Mouse (Mus musculus) embryonic facial prominence, embryonic 15.5 days (tissue): ENCODE data around the gene Ebf4. TPM values are rescaled to one million over a fixed set of nuclear protein-coding genes. Genes with fewer than 3 reads are reported as not detected.

Experiments used
- ATAC-seq: fragments of 200-750 bp; cut with Nextera tagmentation; 2 replicates; pipeline ENCODE4 v1.8.0; 2017; ENCODE audit warnings: low read depth, moderate TSS enrichment; ENCODE audit not compliant: insufficient number of reproducible peaks, low FRiP score, low TSS enrichment
- H3K27ac ChIP-seq: fragments of 300-500 bp; sonication (generic); replicated peaks from 2 replicates; pipeline ENCODE4 v1.5.1; 2015; ENCODE audit warnings: mild to moderate bottlenecking, inconsistent platforms
- H3K27me3 ChIP-seq: fragments of 300-500 bp; sonication (generic); 2 replicates; pipeline ENCODE4 v1.6.1; 2015; ENCODE audit warnings: inconsistent platforms
- H3K36me3 ChIP-seq: fragments of 300-500 bp; sonication (generic); 2 replicates; pipeline ENCODE4 v1.6.1; 2015; ENCODE audit warnings: mild to moderate bottlenecking, inconsistent platforms
- H3K4me1 ChIP-seq: fragments of 300-500 bp; sonication (generic); 2 replicates; pipeline ENCODE4 v1.6.1; 2015; ENCODE audit warnings: inconsistent platforms
- H3K4me2 ChIP-seq: fragments of 300-500 bp; sonication (generic); replicated peaks from 2 replicates; pipeline ENCODE4 v1.6.1; 2015; ENCODE audit warnings: mild to moderate bottlenecking, inconsistent platforms
- H3K4me3 ChIP-seq: fragments of 300-500 bp; sonication (generic); replicated peaks from 2 replicates; pipeline ENCODE4 v1.5.1; 2015; ENCODE audit warnings: mild to moderate bottlenecking, inconsistent platforms
- H3K9ac ChIP-seq: fragments of 300-500 bp; sonication (generic); 2 replicates; pipeline ENCODE4 v1.6.1; 2015; ENCODE audit warnings: inconsistent platforms
- H3K9me3 ChIP-seq: fragments of 300-500 bp; sonication (generic); replicated peaks from 2 replicates; pipeline ENCODE4 v1.6.1; 2016; ENCODE audit warnings: inconsistent platforms
- WGBS: fragments of 180-500 bp; shearing (Covaris S2); methylation state at CpG from one replicate; pipeline ENCODE4 v1.1.7; 2015; 5-methylcytosine and 5-hydroxymethylcytosine counted together
- polyA plus RNA-seq: library from polyadenylated mRNA; unstranded; fragments of >200 nt; fragmentation: Nextera tagmentation; extraction: Ambion mirVana; gene quantifications from 2 replicates; pipeline ENCODE4 v1.2.1, GENCODE M21; 2015

The Ebf4 gene
- polyA plus RNA-seq, 1 experiment from 2014 or later = 6.9 TPM

GRCm38 (mm10) chr2:130411558-130412495 lies 116.9 kb downstream of the Ebf4 start:
- Histone ChIP-seq H3K27me3 (no peaks in the 10 kb centered on the region; the same call in 1 of the 2 replicates), H3K36me3 (no peaks in the 10 kb centered on the region), H3K9me3 (no peaks in the 10 kb centered on the region), H3K4me1 (peaks cover 17% of the 10 kb centered on the region), H3K4me3 (no peak overlapping the region), H3K27ac (peak overlapping the region; percentile 79), H3K4me2 (no peak overlapping the region), H3K9ac (no peak overlapping the region)
- 30% methylated on average over 16 of the region's 16 CpGs for WGBS
- peak; percentile 79 for ATAC-seq

GRCm38 (mm10) chr2:130412775-130413174 lies 117.8 kb downstream of the Ebf4 start:
- Histone ChIP-seq H3K27me3 (no peaks in the 10 kb centered on the region), H3K36me3 (no peaks in the 10 kb centered on the region), H3K4me1 (peaks cover 16% of the 10 kb centered on the region), H3K9me3 (no peaks in the 10 kb centered on the region), H3K4me2 (no peak overlapping the region), H3K27ac (peak overlapping the region; percentile 79), H3K4me3 (no peak overlapping the region), H3K9ac (no peak overlapping the region)
- 81% methylated on average over 3 of the region's 3 CpGs for WGBS
- ATAC-seq = no peak

GRCm38 (mm10) chr2:130414094-130414856 lies 119.3 kb downstream of the Ebf4 start:
- Histone ChIP-seq H3K4me1 (peaks cover 8% of the 10 kb centered on the region), H3K27ac (no peak overlapping the region), H3K4me2 (no peak overlapping the region), H3K36me3 (peaks cover 7% of the 10 kb centered on the region), H3K4me3 (no peak overlapping the region), H3K9me3 (no peaks in the 10 kb centered on the region), H3K27me3 (no peaks in the 10 kb centered on the region), H3K9ac (no peak overlapping the region)
- no peak for ATAC-seq
- 77% methylated on average over 6 of the region's 6 CpGs for WGBS

Other genes starting within 250 kb of the Ebf4 start
- gene Tgm6, start 182.8 kb upstream of the Ebf4 start, polyA plus RNA-seq = 0.56 and 0.62 TPM in 2 replicates
- gene Snrpb, start 115.8 kb upstream of the Ebf4 start, polyA plus RNA-seq = 531 and 540 TPM in 2 replicates
- gene Tmc2, start 100.0 kb upstream of the Ebf4 start, polyA plus RNA-seq = not detected in 2 replicates
- gene Nop56, start 20.7 kb upstream of the Ebf4 start, polyA plus RNA-seq = 246 and 259 TPM in 2 replicates
- 160 and 168 TPM in 2 replicates for gene Idh3b, start 10.6 kb upstream of the Ebf4 start, polyA plus RNA-seq
- gene Cpxm1, start 102.4 kb downstream of the Ebf4 start, polyA plus RNA-seq = 123 and 141 TPM in 2 replicates
- not detected in 2 replicates for gene Gm28372, start 110.1 kb downstream of the Ebf4 start, polyA plus RNA-seq
- gene 1700020A23Rik, start 110.1 kb downstream of the Ebf4 start, polyA plus RNA-seq = 0.24 TPM in 1 of 2 replicates, not detected in the other
- not detected in 2 replicates for gene Tmem239, start 111.3 kb downstream of the Ebf4 start, polyA plus RNA-seq
- 84.4 and 103 TPM in 2 replicates for gene Vps16, start 129.2 kb downstream of the Ebf4 start, polyA plus RNA-seq
- 19.5 and 20.0 TPM in 2 replicates for gene Pced1a, start 129.5 kb downstream of the Ebf4 start, polyA plus RNA-seq
- gene Ptpra, start 155.1 kb downstream of the Ebf4 start, polyA plus RNA-seq = 108 TPM in 2 replicates